Mouse (Mus musculus) adipocyte (in vitro differentiated cells): ENCODE measurements at regions not wholly inside any gene's neighbourhood (a gene's known extent, or its start where the extent isn't known, plus 50 kb on each side); places are given as distances from the start of the nearest gene placed in this dataset.

Experiments
- DNase-seq: peaks from one replicate; pipeline ENCODE4 v3.0.0-alpha.2; 2016; ENCODE audit warnings: low spot score

DNA sequence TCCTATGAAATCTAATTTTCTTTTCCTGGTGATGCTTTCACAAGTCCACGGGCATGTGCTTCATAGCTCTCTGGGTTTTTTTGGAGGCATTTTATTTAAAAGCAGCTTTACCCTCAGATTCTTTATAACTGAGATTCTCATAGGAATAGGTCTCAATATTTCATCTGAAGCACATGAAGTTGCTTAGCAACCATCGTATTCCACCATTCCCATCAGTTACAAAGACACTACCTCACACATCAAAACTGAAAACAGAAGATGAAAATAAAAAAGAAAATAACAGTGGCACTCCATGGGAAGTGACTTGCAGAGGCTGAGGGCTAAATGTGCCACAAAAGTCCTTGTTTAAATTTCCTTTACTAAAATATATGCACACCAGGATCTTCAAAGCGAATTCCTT is 384.0 kb upstream of the 1700015G11Rik start:
- no peak for DNase-seq

DNA sequence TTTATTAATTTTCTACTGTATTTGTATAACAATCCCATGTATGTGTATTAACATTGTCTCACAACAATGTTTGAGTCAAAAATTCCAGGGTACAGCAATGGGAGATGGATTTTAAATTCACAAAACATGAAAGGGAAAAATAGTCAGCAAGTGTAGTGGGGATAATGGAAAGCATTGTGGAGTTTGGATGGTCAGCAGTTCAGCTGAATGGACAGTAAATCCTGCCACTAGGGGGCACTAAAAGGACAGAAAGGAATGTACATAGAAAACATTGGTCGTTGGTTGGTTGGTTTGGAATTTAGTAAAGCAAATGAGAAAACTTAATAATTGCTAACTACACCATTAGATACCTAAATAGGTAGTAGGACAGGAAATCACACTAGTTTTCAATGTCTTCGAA is 376.3 kb upstream of the 1700015G11Rik start:
- DNase-seq = peak; percentile 37
